Mouse (Mus musculus) kidney, adult 2 months (tissue): ENCODE measurements around the gene Akap5. TPM values are rescaled to one million over a fixed set of nuclear protein-coding genes. Genes with fewer than 3 reads are reported as not detected.

Source experiments
- DNase-seq: peaks from one replicate; pipeline ENCODE4 v3.0.0; 2021
- H3K27ac ChIP-seq: fragments of 200-500 bp; 2 replicates; pipeline ENCODE4 v1.5.1; 2012; ENCODE audit warnings: low read depth, low read length, control low read depth, inconsistent platforms; ENCODE audit not compliant: insufficient read depth
- H3K27me3 ChIP-seq: fragments of 200-500 bp; replicated peaks from 2 replicates; pipeline ENCODE4 v1.6.1; 2012; ENCODE audit warnings: mild to moderate bottlenecking, moderate library complexity, low read length, inconsistent platforms; ENCODE audit not compliant: control insufficient read depth, insufficient read depth
- H3K36me3 ChIP-seq: fragments of 200-500 bp; 2 replicates; pipeline ENCODE4 v1.6.1; 2012; ENCODE audit warnings: mild to moderate bottlenecking, moderate library complexity, low read length, inconsistent platforms; ENCODE audit not compliant: control insufficient read depth, insufficient read depth
- H3K4me1 ChIP-seq: fragments of 200-500 bp; 2 replicates; pipeline ENCODE4 v1.6.1; 2011; ENCODE audit warnings: low read length; ENCODE audit not compliant: control insufficient read depth, insufficient read depth
- H3K4me3 ChIP-seq: fragments of 200-500 bp; 2 replicates; pipeline ENCODE4 v1.5.1; 2011; ENCODE audit warnings: mild to moderate bottlenecking, low read depth, low read length, control low read depth; ENCODE audit not compliant: insufficient read depth
- CTCF ChIP-seq: fragments of 200-500 bp; conservative IDR thresholded peaks from 2 replicates; pipeline ENCODE4 v1.5.1; 2011; ENCODE audit warnings: low read depth, mild to moderate bottlenecking, control low read depth, low read length, moderate library complexity, mixed read lengths; ENCODE audit not compliant: insufficient read depth, insufficient read length
- POLR2A ChIP-seq: fragments of 200-500 bp; IDR thresholded peaks from one replicate; pipeline ENCODE4 v1.6.1; 2011; ENCODE audit warnings: low read depth, low read length, control low read depth
- WGBS: fragments of 180-500 bp; shearing (Covaris S2); methylation state at CpG from one replicate; pipeline ENCODE4 v1.1.7; 2018; 5-methylcytosine and 5-hydroxymethylcytosine counted together
- polyA plus RNA-seq: library from polyadenylated mRNA; depleted of rRNA; stranded (reverse); fragments of >200 nt; gene quantifications from 2 replicates; pipeline ENCODE4 v1.2.3, GENCODE M21; 2012

Gene Akap5
- polyA plus RNA-seq, 1 experiment = 0.27 TPM

- peaks cover 18% of the 10 kb centered on the region; the same call in 1 of the 2 replicates for H3K4me1 ChIP-seq
- no peaks in the 10 kb centered on the region for H3K36me3 ChIP-seq
- no peaks in the 10 kb centered on the region for H3K27me3 ChIP-seq
- DNase-seq = no peak
- no peak overlapping the region for H3K27ac ChIP-seq
- WGBS = 67% methylated on average over 7 of the region's 7 CpGs
- H3K4me3 ChIP-seq = no peak overlapping the region
- TF ChIP-seq CTCF = no peak
- TF ChIP-seq POLR2A = no peak
These were observed 48.5 kb downstream of the Akap5 start for GRCm38 (mm10) chr12:76372881-76373818.

- Histone ChIP-seq H3K27ac (no peak overlapping the region), H3K36me3 (no peaks in the 10 kb centered on the region), H3K4me1 (peaks cover 13% of the 10 kb centered on the region; the same call in 1 of the 2 replicates), H3K27me3 (no peaks in the 10 kb centered on the region), H3K4me3 (no peak overlapping the region)
- no peak for DNase-seq
- 71% methylated on average over 6 of the region's 6 CpGs for WGBS
- TF ChIP-seq CTCF = no peak
- no peak for TF ChIP-seq POLR2A
These were observed 49.3 kb downstream of the Akap5 start for GRCm38 (mm10) chr12:76373991-76374390.

- Histone ChIP-seq H3K36me3 (no peaks in the 10 kb centered on the region), H3K4me1 (peaks cover 13% of the 10 kb centered on the region; the same call in 1 of the 2 replicates), H3K27me3 (no peaks in the 10 kb centered on the region), H3K27ac (no peak overlapping the region), H3K4me3 (no peak overlapping the region)
- TF ChIP-seq POLR2A (no peak), CTCF (no peak)
- no peak for DNase-seq
- WGBS = 80% methylated on average over 4 of the region's 4 CpGs
These were observed 50.2 kb downstream of the Akap5 start for GRCm38 (mm10) chr12:76374911-76375310.

- TF ChIP-seq POLR2A = no peak
- TF ChIP-seq CTCF = no peak
These were observed 50.8 kb downstream of the Akap5 start for GRCm38 (mm10) chr12:76375506-76375905.

GRCm38 (mm10) chr12:76376649-76377048 lies 52.0 kb downstream of the Akap5 start:
- WGBS = 48% methylated on average over 7 of the region's 7 CpGs

More at GRCm38 (mm10) chr12:76375506-76375905, 50.8 kb downstream of the Akap5 start:
- H3K4me3 ChIP-seq = no peak overlapping the region
- no peaks in the 10 kb centered on the region for H3K27me3 ChIP-seq
- H3K4me1 ChIP-seq = peaks cover 13% of the 10 kb centered on the region; the same call in 1 of the 2 replicates
- DNase-seq = no peak
- H3K36me3 ChIP-seq = no peaks in the 10 kb centered on the region
- 92% methylated on average over 3 of the region's 3 CpGs for WGBS
- no peak overlapping the region for H3K27ac ChIP-seq

GRCm38 (mm10) chr12:76377059-76377458 lies 52.4 kb downstream of the Akap5 start:
- DNase-seq = no peak
- Histone ChIP-seq H3K27me3 (no peaks in the 10 kb centered on the region), H3K36me3 (no peaks in the 10 kb centered on the region), H3K4me1 (peaks cover 11% of the 10 kb centered on the region; the same call in 1 of the 2 replicates), H3K4me3 (no peak overlapping the region), H3K27ac (no peak overlapping the region)
- WGBS = 95% methylated on average over 6 of the region's 6 CpGs
- no peak for TF ChIP-seq POLR2A
- no peak for TF ChIP-seq CTCF

More at GRCm38 (mm10) chr12:76376649-76377048, 52.0 kb downstream of the Akap5 start:
- TF ChIP-seq CTCF (peak; percentile 71), POLR2A (no peak)
- H3K27me3 ChIP-seq = no peaks in the 10 kb centered on the region
- no peaks in the 10 kb centered on the region for H3K36me3 ChIP-seq
- no peak overlapping the region for H3K27ac ChIP-seq
- H3K4me1 ChIP-seq = peaks cover 13% of the 10 kb centered on the region; the same call in 1 of the 2 replicates
- H3K4me3 ChIP-seq = no peak overlapping the region
- peak; percentile 42 for DNase-seq

- 88% methylated on average over 3 of the region's 3 CpGs for WGBS
- no peak overlapping the region for H3K4me3 ChIP-seq
- no peak for TF ChIP-seq POLR2A
- TF ChIP-seq CTCF = no peak
- DNase-seq = no peak
- H3K27me3 ChIP-seq = no peaks in the 10 kb centered on the region
- H3K36me3 ChIP-seq = no peaks in the 10 kb centered on the region
- H3K4me1 ChIP-seq = peaks cover 4% of the 10 kb centered on the region; the same call in 1 of the 2 replicates
- no peak overlapping the region for H3K27ac ChIP-seq
These were observed 53.0 kb downstream of the Akap5 start for GRCm38 (mm10) chr12:76377726-76378125.
